Mouse (Mus musculus) kidney, adult 9 months (tissue): Measurements from ENCODE around the gene Wwc2.

Source experiments
- DNase-seq: peaks from one replicate; pipeline ENCODE4 v3.0.0; 2022

The Wwc2 gene

GRCm38 (mm10) chr8:47779589-47779988, 211.1 kb downstream of the Wwc2 start:
- DNase-seq = peak; percentile 62

DNA sequence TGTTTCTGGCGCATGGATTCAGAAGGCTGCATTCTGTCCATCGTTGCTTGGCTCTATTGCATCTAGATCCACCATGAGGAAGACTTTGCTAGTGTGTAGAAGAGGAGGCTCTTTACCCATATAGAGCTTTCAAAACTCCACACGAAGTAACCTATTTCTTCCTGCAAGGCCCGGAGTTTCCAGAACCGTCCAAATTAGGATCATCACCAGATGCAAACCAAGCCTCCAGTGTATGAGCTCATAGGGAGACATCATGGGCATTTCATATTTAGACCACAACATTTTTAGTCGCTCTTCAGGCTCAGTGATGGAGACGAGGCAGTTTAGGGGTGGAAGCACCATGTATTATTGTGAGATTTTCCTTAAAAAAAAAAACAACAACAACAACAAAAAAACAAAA, 213.3 kb downstream of the Wwc2 start:
- DNase-seq = no peak
